Mouse (Mus musculus): ENCODE data around the gene Prtn3.

Gene Prtn3

DNA sequence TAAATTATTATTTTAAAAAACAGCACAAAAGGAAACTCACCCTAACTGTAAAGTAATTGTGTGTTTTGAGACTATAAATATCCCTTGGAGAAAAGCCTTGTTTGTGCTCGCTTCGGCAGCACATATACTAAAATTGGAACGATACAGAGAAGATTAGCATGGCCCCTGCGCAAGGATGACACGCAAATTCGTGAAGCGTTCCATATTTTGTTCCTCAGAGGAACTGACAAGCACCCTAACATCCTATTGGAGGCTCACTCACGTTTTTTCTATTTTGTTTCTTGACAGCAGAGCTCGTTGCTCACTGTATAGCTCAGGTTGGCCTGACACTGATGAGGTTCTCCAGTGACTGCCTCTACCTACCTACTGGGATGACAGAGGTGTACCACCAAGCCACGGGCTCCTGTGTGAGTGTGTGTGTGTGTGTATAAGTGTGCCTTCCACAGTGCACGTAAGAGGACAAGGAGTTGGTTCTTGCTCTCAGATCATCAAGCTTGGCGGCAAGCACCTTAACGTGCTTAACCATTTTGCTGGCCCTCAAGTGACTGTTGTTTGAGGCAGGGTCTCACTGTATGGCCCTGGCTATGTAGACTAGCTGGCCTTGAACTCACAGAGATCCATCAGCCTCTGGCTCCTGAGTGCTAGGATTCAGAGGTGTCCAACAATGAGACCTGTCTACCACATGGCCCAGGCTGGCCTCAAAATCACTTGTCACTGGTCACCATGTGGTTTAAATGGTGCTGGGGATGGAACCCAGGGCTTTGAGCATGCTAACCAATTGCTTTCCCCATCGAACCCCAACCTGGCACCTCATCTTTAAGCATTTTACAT lies 35.0 kb downstream of the Prtn3 start:
- DNase-seq (ENCODE audit: low spot score in 2 of 2), result peak; percentile 47 to 62

DNA sequence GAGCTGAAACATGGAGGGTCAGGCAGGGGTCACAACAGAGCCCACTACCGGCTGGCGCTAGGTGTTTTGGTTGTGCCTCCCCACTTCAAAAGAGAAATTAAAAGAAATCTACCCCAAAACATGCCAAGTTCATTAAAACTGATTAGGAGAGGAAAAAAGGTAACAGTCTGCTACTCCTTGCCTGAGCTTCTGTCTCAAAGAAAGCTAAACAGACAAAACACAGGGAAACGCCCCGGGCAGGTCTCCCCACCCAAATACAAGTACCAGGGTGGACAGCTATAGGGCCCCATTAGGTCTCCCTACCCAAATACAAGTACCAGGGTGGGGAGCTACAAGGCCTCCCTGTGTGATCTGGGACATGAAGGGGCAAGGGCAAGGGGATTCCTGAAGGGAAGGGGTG lies 36.3 kb downstream of the Prtn3 start, which contains the start of gene Gm26602:
TSS of gene Gm26602 (plus strand) at position 301 of the 400 bp plus-strand sequence.
- DNase-seq (ENCODE audit: low spot score in 2 of 2), result no peak

DNA sequence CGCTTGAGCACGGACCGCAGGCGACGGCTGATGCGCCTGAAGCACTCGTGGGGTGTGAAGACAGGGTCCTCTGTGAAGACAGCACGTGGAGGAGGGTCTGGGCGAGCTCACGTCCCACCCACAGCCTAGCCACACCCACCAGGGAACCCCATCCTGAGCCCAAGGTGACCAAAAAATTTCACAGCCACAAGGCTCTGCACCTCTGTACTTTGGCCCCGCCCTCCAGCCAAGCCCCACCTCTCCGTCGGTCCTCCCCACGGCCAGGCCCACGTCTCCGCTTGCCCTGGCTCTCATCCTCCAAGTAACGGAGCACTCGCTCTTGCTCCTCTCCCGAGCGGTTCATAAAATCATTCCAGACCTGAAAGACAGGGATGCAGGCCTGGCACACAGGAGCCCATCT lies 38.1 kb downstream of the Prtn3 start:
- no peak for DNase-seq (ENCODE audit: low spot score in 2 of 2)

DNA sequence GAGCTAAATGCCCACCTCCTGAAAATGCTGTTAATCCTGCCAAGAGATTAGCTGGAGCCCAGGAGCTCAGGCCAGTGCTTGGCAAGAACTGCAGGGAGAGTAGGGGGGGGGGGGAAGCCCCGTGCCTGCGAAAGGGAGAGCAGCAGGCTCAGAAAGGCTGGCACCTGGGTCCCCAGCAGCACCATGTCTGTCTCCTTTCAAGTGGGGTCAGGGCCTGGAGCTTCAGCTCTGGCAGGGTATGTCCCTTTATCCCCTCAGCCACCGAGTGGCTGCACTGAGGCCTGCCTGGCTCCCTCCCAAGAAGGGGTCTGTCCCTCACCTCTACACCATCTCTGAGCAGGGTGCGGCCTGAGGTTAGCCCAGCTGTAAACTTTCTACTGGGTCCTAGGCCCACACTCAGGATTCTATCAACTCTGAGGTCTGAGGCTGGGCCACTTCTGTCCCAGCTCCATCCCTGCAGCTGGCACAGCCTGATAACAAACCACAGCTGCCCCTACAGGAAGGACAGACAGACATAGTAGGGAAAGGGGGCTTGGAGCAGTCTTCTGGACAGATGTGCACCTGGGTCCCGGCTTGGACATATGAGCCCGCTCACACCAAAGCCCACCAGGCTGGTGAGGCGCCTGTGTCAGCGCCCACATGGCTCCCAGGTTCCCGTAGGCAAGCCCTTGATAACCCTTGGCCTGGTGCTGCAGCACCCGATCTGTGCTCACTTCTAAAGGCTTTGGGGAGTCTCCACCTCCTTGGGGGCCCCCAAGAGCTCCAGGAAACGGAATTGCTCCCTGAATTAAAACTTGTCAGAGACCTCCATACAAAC lies 40.1 kb downstream of the Prtn3 start:
- no peak for DNase-seq (ENCODE audit: low spot score in 2 of 2)

DNA sequence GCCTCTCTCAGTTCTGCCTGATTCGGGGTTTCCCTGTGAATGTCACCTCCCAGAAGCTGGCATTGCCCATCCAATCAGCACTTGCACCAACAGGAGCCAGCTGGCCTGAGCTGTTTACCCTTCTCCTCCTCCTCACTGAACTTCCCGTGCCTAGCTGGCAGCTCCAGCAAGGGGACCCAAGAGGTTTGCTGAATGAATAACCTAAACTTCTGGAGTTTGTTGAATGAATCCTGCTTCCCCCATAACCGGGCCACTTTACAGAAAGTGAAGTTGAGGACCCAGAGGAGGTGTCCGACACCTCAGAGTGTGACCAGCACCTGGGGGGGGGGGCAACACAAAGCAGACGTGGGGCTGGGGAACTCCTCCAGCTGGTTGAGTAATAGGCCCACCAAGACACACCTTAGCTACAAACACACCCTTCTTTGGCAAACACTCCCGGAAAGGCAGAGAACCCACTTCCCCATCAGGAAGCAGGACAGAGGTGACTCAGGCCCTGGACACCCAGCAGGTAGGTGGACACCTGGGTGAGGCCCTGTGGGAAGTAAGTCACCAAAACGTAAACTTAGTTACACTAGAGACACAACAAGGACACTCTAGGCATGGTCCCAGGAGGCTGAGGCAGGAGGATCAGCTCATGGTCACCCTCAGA lies 40.8 kb downstream of the Prtn3 start:
- no peak for DNase-seq (ENCODE audit: low spot score in 2 of 2)

DNA sequence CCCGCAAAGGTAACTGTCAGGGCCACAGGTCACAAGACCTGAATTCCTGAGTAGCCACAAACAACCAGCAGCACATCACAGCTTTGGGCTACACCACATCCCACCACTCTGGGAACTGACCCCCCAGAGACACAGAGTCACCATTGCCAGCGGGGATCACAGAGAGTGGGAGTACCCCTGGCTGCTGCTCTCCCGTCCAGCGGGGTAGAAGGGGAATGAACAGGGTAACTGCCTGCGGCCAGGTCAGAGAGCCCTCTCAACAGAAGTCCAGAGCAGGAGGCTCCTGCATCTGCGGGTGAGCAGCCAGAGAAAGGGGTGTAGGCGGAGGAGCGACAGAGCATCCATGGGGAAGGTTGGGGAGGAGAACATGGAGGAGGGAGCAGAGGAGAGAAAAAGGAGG lies 41.8 kb downstream of the Prtn3 start:
- DNase-seq (ENCODE audit: low spot score in 2 of 2), result no peak

DNA sequence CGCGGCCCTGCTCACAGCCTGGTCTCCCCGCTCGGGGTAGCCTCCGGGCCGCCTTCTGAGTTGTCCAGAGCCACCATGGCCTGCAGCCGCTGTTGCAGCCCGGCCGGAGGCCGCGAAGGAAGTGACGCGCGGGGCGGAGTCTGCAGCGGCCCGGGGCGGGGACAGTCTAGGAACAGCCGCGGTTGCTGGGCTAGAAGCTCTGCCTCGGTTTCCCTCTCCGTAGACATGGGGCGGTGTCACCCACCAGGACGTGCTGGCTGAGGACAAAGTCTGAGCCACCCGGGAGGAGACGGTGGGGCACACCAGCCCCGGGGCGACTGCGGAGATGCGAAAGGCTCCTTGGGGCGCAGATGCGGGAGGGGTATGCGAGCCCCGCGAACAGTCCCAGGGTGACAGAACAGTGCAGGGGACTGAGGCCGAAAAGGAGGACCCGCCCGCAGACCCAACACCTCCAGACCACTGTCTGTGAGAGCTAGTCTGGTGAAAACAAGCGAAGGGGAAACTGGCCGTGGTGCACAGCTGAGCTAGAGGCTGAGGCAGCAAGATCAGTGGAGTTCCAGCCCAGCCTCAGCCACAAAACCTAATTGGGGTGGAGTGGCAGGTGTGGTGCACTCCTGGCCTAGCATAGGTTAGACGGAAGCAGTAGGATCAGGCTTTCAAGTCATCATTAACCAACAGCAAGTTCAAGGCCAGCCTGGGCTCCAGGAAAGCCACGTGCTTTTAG lies 42.7 kb downstream of the Prtn3 start, which contains the start of gene Kiss1r:
TSS of gene Kiss1r (plus strand) at position 164 of the 724 bp plus-strand sequence.
- peak; percentile 85 to 87 for DNase-seq (ENCODE audit: low spot score in 2 of 2)

DNA sequence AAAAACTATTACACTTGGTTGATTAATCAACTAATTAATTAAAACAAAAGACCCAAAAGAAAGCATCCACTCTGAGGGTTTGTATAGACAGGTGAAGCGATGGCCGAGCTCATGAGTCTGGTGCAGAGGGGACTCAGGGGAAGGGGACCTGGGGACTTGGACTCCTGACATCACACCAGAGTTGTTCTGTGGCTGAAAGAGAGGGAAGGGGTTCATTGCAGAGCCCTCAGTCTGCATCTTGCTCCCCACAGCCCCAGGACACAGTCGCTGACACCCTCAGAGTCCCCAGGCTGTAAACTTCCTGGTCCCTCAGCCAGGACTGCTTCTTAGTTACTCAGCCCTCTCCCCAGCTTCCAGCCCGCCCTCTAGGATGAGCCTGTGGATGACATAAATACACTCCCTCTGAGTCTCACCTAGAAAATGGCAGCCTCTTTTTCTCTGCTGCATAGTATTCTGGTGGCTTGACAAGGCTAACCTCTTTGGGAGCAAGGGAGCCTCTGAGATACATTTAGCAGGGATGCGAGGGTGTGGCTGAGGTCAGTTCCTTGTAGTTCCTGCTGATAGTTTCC lies 43.3 kb downstream of the Prtn3 start:
- DNase-seq (ENCODE audit: low spot score in 2 of 2), result no peak

DNA sequence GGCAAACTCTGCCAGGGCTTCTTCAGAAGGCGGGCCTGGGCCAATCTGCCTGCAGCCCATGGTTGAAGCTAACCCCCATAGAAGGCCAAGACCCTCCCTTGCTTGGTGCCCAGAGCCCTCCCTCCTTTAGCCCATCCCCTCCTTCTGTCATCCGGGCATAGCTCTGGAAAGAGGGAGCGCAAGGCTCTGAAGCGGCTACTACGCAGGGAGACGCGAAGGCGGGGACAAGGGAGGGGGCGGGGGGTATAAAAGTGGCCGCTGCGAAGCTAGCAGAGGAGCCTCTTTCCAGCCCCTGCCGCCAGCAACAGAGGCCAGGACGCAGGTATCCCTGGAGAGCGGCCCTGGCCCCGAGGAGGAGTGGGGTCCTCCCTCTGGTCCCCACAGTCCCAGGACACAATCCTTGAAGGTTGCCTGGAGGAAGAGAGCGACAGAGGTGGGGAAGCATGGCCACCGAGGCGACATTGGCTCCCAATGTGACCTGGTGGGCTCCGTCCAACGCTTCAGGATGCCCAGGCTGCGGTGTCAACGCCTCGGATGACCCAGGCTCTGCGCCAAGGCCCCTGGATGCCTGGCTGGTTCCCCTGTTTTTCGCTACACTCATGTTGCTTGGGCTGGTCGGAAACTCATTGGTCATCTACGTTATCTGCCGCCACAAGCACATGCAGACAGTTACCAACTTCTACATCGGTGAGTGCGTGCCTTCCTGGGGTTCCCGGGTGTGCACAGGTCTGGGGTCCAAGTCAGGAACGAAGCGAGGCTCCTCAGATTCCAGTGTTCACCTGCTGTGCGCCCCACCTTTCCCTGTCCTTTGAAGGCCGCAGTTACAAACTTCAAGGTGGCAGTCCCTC lies 44.2 kb downstream of the Prtn3 start:
- no peak for DNase-seq (ENCODE audit: low spot score in 2 of 2)

DNA sequence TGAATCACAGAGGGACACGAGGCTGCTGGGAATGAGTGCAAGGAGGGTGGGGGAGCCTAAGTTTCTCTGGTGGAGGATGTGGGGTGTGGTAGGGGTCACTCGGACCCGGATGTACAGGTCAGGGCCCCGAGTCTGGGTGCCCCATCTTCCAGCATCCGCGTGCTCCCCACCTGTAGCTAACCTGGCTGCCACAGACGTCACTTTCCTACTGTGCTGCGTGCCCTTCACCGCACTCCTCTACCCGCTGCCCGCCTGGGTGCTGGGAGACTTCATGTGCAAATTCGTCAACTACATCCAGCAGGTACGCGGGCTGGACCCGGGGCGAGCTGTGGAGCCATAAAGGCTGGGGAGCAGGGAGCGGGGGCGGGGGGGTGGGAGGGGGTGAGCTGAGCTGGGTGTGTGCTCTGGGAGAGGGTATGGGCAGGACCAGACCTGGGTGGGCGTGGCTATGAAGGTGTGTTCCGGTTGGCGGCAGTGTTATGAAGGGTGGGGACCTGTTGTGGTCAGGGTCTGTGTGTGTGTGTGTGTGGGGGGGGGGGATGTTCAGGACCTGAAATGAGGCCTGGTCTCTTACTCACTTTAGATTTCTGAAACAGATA lies 45.1 kb downstream of the Prtn3 start:
- DNase-seq (ENCODE audit: low spot score in 2 of 2), result no peak

DNA sequence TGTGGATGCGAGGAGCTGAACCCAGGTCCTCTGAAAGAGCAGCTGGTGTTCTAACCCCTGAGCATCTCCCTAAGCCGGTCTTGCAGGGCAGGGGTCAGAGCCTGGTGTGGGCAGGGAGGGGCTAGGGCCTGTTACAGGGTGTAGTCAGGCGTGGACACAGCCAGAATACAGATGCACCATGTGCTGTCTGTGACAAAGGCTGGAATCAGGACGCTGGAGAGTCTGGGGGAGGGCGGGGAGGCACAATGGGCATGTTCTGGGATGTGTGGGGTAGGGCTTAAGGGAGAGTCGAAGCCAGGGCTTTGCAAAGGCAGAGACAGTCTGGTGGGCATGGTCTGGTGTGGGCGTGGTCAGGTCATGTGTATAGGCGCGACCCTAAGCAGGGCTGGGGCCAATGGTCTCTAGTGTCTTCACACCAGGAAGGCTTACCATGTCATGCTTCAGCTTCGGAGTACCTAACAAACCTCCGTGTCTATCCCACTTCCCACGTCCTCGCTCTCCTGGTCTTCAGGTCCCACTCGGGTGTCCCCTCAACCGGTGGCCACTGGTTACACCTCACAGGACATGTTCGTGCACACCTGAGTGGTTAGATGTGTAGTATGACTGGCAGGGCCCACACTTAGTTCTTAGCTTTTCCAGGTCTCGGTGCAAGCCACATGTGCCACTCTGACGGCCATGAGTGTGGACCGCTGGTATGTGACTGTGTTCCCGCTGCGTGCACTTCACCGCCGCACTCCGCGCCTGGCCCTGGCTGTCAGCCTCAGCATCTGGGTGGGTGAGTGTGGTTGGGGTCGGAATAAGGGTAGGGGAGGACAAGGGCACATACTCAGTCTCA lies 46.0 kb downstream of the Prtn3 start:
- no peak for DNase-seq (ENCODE audit: low spot score in 2 of 2)

DNA sequence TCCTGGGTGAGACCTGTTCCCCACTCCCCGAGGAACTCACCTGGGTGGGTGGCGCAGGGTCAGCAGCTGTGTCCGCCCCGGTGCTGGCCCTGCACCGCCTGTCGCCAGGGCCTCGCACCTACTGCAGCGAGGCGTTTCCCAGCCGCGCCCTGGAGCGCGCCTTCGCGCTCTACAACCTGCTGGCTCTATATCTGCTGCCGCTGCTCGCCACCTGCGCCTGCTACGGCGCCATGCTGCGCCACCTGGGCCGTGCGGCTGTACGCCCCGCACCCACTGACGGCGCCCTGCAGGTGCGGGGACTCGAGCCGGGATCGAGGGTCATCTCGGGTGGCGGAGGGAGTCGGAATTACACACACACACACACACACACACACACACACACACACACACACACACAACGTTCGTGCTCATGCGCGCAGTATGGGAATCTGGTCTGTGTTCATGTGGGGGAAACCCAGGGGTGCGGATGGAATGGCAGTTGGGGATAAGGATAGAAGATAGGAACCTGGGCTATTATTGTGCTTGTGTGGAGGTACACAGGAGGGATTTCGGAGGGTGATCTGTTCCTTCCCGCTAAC lies 46.8 kb downstream of the Prtn3 start, which contains the start of gene R3hdm4:
TSS of gene R3hdm4 (minus strand) at position 251 of the 578 bp plus-strand sequence.
- no peak for DNase-seq (ENCODE audit: low spot score in 2 of 2)

DNA sequence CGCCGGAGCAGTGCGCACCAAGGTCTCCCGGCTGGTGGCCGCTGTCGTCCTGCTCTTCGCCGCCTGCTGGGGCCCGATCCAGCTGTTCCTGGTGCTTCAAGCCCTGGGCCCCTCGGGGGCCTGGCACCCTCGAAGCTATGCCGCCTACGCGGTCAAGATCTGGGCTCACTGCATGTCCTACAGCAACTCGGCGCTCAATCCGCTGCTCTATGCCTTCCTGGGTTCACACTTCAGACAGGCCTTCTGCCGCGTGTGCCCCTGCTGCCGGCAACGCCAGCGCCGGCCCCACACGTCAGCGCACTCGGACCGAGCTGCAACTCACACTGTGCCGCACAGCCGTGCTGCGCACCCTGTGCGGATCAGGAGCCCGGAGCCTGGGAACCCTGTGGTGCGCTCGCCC lies 47.3 kb downstream of the Prtn3 start:
- no peak for DNase-seq (ENCODE audit: low spot score in 2 of 2)

DNA sequence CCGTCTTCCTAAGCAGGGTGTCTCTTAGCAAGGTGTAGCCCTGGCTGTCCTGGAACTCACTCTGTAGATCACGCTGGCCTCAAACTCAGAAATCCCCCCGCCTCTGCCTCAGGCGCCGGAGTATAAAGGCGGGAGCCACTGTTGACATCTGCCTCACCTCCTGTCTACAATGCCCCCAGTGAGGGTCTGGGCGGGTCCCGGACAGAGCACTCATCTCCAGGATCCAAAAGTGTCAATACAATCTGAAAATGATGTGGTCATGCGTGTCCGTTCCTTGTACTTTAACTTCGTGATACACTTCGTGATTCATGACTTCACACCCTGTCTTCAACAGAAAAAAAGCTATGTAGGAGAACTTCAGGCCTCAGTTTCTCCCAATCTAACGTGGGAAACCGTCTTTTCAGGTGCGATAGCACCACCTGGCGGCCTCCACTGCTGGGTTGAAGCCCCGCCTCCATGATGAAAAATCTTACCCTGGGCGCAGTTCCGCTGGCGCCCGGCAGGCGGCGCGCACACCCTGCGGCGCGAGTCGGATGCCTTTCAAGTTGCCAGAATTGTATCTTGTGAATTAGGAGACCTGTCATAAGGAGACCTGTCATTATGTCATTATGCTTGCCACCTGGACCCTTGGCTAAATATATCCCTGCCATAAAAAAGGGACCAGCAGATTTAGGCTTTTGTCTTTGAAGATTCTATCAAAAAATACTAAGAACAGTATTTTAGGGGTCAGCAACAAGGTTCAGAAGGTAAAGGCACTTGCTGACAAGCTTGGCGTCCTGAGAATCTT lies 50.9 kb downstream of the Prtn3 start:
- DNase-seq (ENCODE audit: low spot score in 2 of 2), result peak; percentile 86 to 93

DNA sequence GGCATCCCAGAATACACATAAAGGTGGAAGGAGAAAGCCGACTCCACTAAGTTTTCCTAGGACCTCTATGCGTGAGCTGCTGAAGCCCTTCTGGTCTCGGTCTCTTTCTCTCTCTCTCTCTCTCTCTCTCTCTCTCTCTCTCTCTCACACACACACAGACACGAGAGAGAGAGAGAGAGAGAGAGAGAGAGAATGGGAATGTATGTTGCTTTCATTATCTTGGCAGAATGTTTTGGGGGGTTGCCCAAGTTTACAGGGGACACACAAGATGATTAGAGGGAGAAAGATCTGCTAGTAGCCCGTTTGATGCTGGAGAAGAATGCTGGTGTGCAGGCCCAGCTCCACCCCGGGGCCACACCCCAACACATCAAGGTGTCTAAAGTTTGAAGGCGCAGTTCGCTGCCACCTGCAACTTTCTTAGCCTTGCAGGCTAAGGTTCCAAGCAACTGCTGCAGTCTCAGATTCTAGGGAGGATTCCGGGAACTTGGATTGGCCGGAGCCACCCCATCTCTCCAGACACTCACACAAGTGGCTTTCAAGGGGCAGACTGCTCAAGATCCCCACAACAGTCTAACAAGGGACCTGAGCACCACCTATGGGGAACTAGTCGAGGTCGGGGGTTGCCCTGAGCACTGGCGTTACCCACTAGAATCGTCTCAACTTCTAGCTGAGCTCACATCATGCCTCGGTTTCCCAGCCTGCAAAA lies 51.7 kb downstream of the Prtn3 start:
- peak in 1 of 2 experiments; percentile 62 for DNase-seq (ENCODE audit: low spot score in 2 of 2)

DNA sequence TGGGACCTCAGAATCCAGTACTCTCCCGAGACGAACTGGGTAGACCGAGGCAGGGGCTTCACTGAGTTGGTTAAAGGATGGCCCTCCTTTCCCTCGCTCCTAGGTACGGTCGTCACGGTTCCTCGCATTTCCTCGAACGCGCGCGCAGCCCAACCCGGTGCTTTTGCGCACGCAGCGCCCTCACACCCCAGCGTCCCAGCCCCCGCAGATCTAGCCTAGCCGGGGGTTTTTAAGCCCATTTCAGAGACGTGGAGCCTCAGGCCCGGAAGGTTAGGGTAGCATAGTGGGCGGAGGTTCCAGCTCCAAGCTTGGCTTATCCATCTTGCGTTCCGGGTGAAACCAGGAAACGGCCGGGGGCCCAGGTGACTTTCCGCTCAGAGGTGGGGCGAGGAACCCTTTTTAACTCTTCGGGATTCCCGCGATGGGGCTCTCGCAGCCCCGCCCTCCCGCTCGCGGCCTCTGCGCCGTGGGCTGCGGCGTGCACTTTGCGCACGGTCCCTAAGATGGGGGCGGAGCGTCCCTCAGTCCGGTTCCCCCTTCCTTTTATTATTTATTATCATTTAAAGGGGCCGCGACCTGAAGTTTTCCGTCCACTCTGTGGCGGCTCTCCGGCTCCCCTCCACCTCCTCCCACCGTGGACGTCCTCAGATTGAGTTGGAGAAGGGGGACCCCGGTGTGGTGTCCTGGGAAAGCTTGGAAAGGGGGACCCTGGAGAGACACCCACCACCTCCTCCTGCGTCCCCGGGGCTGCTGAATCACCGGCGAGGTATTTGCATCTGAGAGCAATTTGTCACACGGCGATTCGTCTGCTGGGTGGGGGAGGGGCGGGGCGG lies 52.4 kb downstream of the Prtn3 start, which contains the start of gene Arid3a:
TSS of gene Arid3a (plus strand) at position 553 of the 833 bp plus-strand sequence.
- DNase-seq (ENCODE audit: low spot score in 2 of 2), result peak; percentile 88 to 89
